Mouse (Mus musculus): ENCODE data around the gene Lrmda. TPM values are rescaled to one million over a fixed set of nuclear protein-coding genes. Genes with fewer than 3 reads are reported as not detected.
A peak's percentile ranks its signal among the peaks of the same experiment; 100 is the strongest.

Gene Lrmda
- polyA plus RNA-seq, 1 experiment from 2014 or later, result 0.21 TPM

DNA sequence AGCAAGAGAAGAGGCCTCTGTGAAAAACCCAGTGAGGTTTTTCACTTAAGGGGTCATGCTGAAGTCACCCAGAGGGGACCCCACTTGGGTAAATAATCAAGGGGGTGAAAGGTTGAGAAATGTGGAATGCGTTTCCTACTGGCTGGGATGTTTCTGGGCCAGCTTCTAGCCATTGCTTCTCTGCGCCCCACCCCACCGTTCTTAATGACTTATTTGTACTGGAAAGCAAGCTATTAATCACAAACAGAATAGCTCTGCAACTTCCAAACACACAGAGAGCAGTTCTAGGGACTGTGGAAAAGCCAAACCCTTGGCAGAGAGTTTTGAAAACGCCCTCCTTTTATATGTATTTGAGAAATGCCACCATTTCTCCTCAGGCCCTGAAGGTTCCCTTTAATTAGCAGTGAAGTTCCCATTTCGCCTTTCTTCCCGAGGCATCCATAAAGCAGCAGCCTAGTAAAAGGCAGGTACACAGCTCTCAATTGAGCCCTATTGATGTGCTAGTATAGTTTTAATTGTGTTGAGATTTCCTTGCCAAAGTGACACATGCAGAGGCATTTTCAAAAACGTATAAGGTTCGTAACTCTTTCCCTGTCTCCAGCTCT is 70.5 kb downstream of the Lrmda start:
- DNase-seq (ENCODE audit: low spot score), result no peak

DNA sequence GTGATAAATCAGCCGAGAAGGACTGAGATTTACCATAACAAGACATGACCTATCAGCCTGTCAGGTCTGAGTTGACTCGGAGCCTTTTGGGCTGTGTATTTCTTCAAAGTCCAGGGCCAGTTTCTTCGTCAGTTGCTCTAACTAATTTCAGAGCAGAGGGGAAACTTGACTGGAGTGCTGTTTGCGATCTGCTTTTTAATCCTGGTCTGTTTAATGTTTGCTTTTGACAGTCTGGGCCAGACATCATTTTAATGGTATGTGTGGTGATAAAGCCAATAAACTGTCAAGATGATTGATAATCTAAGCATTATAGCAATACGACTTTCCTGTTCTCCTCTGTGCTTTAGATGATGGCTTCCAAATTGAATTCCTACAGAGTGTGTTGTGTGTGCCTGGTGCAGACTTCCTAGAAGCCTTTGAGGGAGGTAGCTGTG is 71.3 kb downstream of the Lrmda start:
- no peak for DNase-seq (ENCODE audit: low spot score)

DNA sequence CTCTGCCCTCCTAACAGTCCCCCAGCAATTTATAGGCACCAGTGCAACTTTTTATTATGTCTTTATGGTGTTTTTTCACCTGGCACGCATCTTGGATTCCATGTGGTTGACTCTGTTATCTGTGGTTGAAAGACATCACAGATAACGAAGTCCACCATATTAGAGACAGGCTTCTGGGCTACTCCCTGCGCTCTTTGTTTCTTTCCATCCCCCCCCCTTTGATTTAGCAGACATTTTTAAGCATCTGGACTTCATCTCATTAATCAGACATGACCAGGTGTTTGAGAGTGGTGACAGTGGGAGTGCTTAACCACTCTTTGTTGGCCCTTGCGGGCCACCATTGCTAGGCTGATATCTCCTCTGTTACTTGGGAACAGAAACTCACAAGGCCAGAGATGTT is 71.8 kb downstream of the Lrmda start:
- DNase-seq (ENCODE audit: low spot score), result no peak

DNA sequence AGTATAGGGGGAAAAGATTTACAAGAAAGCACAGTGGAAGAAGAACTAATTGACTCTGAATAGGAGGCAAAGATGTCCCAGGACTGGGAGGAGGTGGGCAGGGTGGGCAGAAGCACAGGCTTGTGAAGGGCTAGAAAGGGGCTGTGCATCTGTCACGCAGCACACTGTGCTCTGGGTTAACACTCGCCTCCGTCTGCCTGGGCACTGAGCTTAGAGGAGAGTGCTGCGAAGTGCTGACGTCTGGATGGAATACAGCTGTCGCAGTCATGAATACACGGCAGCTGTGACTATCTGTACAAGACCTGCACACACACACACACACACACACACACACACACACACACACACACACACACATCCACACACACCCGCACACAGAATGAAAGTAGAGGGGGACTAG is 73.6 kb downstream of the Lrmda start:
- DNase-seq (ENCODE audit: low spot score), result no peak

DNA sequence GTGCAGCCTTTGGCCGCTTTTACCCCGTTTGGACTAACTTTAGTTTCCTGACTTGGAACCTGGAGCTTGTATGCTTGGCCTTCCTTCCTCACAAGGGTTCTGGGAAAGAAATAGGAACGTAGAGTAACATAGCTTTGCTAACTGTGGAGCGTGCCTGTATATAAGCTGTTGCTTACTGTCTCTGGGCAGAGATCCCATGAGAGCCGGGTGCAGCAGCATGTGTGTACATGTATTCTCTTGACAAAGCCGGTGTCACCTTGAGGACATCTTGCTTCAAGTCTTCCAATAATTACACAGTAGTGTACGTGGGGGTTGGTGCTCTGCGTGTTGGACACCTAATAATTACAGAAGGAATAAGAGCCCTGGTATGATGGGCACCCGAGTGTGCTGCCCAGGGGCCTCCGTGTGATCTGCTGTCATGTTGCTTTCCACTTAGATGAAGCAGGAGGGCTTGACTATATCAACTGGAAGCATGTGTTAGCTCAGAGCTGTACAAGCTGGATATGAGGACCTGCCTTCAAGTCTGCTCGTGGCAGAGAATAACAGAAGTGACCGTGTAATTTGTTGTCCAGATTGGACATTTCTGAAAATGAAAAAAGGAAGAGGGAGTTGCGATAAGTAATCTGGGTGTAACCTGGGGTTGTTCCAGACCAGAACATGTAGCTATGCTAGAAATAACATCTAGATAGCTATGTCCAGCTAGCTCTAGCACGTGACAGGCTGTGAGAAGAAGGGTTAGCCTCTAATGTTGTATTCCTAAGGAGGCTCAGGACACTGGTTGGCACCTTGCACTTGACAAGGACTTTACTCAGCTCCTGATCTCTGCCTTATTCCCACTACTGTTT is 82.7 kb downstream of the Lrmda start:
- DNase-seq (ENCODE audit: low spot score), result no peak

DNA sequence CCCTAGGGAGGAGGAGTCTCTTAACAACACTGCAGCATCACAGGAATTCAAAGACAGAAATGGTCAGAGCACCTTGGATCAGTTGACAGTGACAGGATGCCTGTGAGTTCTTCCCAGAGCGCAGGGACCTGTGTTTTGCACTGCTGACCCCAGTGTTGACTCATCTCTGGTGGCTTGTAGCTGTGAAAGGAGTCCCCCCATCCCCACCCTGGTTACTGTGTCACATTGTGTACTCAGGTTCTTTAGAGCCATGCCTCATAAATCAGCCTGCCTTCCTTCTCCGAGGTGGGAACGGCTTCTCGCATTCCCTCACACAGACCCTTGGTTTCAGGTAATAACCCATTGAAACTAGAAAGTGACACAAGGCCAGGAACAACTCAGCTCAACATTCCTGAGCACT is 86.3 kb downstream of the Lrmda start:
- no peak for DNase-seq (ENCODE audit: low spot score)

DNA sequence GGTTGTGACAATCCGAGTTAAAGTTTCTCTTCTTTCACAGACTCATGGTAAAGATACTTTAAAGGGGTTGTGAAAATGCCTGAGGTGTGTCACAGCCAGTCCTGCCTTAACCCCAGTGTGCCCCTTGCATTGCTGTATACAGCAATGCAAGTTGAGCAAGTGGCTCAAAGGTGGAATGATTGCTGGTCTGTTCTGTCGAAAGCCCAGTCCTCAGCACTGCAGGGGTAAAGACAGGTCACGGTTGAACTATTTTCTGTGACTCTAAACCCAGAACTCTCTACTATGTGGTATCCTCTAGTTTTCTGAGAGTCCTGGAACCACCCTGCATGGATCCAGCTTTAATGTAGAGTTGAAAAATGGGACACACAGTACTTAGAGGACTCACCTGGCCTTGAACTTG is 87.3 kb downstream of the Lrmda start:
- DNase-seq (ENCODE audit: low spot score), result no peak

DNA sequence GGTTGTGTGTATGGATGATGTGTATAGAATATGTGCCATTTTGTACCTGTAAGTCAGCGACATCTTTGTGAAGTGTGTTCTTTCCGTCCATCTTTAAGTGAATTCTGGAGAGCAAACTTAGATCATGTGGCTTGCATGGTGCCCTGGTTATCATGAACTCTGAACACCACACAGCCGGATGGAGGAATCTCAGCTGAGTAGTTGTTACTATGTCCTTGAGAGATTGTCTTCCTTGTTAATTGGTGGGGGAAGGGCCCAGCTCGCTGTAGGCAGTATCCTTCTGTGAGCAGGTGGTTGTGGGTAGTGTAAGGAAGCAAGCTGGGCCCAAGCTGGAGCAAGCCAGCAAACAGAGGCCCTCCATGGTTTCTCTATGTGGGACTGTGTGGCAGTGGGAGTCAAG is 89.9 kb downstream of the Lrmda start:
- DNase-seq (ENCODE audit: low spot score), result no peak

DNA sequence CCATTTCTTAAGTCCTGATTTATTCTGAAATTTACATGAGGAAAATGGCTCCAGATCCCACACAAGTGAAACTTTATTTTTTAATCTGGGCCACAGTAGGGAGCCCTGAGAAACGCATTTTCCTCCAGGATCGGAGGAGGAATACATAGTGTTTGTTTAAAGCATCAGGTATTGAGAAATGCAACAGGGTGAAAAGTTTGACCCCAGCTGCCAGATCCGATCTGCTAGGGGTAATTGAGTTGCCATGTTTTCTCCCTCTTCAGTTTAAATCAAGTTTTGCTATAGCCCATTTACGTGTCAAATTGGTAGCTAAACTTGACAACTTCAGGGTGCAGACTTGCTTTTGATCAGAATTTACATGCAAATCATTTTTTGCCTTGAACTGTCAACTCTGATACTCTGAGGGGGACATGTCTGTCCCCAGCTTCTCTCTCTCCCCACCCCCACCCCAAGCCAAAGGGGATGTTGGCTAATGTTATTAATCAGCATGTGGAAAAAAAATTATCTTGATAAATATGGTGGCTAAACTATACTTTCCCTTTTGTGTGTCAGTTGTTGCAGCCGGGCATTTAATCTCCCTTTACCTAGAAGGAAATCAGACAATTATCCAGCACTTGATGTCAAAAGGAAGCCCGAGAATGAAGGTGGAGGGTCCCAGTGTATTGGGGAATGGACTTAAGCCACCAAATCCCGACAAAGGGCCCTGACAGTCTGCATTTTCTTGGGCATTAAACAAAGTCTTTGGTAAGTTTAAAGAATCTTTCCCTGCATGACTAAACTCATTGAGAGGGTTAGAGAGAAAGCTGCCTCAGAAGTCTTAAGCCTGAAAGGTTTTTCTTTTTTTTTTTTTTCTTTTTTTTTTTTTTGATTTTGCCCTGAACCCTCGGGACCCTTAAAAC is 94.2 kb downstream of the Lrmda start:
- DNase-seq (ENCODE audit: low spot score), result no peak

DNA sequence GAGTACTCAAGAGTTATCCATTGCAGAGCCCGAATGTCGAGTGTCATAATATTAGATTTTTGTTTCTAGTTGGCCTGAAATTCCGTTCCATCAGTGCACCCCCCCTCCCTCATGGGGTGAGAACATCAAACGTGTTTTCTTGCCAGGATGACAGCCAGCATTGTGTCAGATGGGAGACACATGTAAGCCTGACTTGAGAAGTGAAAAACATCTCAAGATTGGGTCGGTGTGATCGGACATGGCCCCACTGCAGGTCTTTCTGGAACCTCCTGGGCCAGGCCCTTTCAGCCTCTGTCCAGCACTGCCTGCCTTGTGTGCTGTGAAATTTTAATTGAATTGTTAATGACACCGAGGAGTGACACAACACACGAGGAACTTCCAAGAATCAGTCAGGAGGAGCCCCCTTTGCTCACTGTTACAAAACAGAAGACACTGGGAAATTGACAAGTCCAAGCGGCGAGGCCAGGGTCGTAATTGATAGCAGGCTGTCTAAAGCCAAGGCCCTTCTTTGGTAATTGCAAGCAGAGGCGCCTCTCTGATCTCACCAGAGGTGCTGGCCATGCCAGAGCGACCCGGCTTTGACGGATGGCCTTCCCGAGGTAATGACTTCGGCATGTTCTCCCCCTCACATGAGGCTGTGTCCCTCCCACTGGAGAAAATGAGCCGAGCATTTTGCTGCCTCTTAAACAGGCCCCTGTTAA is 95.3 kb downstream of the Lrmda start:
- DNase-seq (ENCODE audit: low spot score), result no peak

DNA sequence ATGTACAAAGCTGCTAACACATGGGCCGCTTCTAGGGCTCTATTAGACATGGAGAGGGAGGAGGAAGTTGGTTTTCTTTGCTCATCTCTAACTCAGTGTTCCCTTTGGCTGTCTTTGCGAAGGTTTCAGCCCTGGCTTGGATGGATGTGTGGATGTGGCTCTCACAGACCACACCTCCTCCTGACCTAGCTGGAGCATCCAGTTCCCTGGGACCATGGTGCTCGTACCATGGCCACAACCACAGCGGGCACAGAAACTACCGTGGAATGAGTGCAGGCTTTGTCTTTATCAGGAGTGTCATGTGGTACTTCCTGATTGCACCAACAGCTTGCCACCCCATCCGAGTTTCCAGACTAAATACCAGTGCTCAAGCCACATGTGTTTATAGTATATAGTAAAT is 98.6 kb downstream of the Lrmda start:
- no peak for DNase-seq (ENCODE audit: low spot score)

DNA sequence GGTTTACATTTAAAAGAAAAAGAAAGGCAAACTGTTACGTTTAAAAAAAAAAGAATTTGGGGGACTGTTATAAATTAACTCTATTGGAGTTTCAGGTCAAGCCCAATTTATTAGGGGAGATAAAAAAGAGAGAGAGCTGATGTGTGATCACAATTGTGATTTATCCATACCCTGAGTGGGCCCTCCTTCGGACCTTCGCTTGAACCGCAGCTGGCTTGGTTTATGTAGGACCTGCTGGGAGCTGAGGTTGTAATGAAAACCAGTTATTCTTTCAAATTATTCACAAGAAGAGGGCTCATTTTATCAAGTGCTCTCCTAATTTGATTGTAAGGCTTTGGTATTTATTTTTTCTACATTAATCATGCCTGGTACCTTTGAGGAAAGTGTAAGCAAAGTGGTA is 99.0 kb downstream of the Lrmda start:
- no peak for DNase-seq (ENCODE audit: low spot score)

DNA sequence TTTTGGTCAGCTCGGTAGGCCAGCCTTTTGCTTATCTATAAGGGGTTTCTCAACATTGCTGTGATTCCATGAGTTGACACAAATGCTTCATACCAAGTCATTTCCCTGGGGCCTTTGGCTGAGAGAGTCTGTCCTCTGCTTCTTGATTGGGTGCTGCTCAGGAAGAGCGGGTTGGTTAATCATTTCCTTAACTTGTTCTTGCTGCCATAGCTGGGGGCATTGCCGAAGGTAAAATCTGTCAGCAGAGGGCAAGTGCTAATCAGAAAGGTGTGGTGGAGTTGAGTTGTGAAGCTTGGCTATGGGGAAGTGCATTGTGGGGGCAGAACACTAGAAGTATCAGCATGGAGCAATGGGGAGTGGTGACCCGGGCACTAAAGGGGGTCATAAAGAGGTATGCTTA is 106.8 kb downstream of the Lrmda start:
- no peak for DNase-seq (ENCODE audit: low spot score)

DNA sequence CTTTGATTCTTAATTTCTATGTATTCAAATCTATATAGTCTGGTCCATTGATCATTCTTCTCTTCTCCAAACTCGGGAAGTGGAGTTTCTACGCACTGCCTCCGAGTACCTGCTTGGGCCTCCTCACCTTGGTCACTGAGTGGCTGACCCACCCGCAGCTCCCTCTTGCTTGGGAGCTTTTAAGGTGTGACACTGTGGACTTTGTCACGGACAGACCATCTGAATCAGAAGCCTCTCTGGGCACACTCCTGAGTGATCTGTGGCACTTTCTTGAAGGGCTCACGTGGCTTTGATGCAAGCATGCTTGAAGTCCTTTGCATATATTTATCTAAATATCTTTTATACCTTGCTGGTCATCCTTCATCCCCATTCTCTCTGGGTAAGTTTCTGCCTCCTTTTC is 107.3 kb downstream of the Lrmda start:
- DNase-seq (ENCODE audit: low spot score), result no peak

DNA sequence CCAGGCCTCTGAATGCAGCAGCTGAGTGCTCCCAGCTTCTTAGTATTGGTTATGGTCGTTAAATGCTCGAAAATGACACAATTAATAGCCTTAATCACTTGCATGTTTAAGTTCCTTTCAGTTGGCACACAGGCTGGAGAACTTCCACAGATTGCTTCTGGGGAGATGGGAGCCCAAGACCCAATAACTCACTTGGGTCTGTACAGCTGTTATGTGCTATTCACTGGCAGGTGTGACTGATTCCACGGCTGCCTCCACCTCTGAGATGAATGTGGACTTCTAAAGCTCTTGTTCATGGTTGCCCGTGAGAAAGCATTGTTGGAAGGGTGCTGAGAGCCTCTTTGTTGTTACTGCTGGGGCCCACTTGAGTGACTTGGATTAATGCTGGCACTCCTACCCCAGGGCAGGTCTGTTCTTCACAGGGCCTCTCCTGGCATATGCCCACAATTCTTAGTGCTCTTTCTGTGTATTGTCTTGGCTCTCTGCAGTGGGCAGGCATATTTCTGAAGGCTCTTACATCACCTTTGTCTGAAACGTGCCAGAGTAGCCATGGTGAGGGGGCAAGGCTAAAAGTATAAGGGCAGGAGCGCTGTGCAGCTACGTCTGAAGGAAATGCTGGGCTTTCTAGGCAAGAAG is 111.6 kb downstream of the Lrmda start:
- no peak for DNase-seq (ENCODE audit: low spot score)

DNA sequence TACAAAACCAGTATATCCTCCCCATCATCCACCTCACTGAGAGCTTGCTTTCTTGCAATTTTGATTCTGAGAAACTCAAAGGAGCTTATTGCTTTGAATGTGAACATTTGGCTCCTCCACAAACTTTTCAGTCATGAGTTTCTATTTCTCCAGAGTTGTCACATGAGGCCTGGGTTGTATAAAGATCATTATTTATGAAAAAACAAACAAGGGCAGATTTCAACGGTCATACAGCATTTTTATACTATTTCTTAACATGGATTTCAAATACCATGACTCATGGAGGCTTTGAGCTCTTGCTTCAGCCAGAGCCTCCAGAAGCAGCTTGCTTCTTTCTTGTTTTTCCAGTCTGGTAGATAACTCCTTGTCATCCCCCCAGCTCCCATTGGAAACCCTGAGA is 119.8 kb downstream of the Lrmda start:
- no peak for DNase-seq (ENCODE audit: low spot score)

DNA sequence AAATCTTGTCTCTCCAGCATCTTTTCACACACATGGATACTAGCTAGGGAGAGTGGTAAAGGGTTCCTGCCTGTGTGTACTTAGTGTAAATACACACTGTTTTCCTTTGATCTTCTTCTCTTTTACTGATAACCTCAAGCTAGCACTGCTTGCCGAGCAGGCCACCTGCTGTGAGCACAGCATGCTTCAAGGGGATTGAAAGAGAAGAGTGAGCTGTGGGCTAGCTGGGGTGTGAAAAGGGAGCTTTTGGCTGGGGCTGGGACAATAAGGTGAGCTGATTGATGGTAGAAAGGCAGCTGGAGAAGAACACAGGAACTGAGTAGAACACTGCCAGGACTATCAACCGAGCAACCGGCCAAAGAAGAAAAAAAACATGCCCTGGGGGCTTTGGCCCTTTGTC is 124.5 kb downstream of the Lrmda start:
- DNase-seq (ENCODE audit: low spot score), result peak; percentile 22

DNA sequence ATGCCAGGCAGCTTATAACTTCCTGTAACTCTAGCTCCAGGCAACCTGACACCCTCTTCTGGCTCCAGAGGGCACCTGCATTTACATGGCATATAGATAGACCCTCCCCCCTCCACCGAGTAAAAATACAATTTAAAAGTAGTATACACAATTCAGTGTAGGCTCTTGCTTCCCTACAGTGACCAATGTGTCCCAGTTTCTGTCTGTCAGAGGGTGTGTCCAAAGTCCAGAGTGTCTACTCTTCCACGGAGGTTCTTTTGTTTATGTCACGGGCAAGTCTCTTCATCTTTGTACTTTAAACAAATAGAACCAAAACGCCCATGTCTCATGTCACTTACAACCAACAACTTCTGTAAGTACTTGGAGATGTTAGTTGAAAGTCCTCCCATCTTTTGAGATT is 126.4 kb downstream of the Lrmda start:
- no peak for DNase-seq (ENCODE audit: low spot score)

DNA sequence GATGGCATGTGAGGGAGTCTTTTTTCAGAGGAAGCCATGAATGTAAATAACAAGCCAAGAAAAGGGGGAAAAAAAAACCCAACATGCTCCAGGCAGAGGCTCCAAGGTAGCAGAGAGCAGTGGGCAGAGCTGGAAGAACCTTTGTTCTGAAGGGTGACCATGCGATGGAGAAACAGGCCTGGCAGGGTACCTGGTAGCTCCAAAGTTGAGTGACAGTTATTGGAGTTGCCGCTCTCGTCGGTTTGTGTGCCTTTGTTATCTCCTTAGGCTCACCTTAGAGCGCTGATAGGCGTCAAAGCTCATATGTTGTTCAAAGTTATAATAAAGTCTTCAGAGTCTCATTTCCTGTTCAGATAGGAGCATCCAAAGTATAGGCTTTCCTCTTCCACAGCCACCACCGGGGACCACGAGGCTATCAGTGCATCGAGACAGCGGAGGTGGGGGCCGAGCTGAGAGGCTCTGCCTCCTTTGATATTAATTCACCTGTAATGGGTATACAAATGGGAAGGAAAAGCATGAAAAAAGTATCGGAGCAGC is 127.1 kb downstream of the Lrmda start:
- DNase-seq (ENCODE audit: low spot score), result no peak

DNA sequence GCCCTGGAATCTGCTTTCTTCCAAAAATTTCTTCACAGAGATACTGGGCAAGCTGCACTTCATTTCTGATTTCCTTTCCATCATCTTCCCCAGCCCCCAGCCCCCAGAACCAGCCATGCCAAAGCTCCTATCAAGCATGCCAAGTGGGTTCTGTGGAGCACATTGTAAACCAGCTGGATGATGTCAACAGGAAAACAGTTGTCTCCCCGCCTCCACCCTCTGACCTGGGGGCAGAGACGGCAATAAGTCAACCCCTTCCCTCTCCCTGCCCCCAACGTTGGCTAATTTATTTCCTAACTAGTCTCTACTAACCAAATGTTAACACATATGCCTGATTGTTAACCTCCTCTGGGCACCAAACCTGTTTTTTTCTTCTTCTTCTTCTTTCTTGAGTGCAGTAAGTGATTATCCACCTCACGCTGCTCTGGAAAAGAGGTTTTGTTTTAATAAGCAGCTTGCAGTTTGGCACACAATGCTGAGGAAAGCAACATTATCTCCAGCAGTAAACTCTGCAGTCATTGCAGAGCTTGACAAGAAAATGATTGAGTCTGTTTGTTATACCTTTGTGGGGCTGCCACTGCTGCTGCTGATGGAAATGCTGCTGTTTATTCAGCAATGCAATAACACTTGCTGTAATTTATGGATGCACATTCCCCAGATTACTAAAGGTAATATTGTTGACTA is 128.0 kb downstream of the Lrmda start:
- no peak for DNase-seq (ENCODE audit: low spot score)
